Mouse (Mus musculus): Measurements from ENCODE around the gene Pou2f2.
A peak's percentile ranks its signal among the peaks of the same experiment; 100 is the strongest.

The Pou2f2 gene

DNA sequence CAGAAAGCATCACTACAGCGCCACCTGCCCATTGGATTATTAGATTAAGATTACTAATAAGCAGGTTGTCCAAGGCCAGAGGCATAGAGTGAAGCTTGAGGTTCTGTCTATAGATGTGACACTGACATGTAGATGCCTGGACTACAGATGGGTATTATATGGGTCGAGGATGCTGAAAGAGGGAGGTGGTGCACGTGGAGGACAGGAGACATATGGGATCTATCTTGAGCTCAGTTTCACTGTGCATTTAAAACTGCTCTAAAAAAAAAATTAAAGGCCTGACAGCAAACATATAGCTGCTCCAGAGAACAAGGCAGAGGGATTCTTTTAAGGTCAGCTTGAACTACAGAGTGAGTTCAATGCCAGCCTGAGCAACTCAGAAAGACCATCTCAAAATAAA, 81.4 kb downstream of the Pou2f2 start:
- no peak for DNase-seq (ENCODE audit: low spot score)

GRCm38 (mm10) chr7:25089875-25090274, 89.7 kb downstream of the Pou2f2 start:
- no peak for DNase-seq (ENCODE audit: low spot score)

DNA sequence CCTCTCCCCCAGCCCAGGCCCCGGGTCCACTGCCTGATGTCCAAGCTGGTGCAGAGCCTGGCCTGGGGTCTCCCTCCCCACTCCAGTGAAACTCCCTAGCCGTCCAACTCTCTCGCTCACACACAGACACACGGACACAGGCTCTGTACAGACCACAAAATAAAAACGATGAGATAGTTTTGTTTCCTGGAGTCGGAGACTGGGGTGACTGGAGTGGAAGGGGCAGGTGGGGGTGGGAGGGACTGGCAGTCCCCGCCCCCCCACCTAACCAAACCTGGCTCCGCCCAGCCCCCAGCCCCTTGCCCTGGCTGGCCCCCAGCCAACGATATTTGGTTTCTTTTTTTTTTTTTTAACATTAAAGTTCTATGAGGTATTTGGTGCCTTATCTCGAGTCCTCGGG, 90.6 kb downstream of the Pou2f2 start:
- no peak for DNase-seq (ENCODE audit: low spot score)

GRCm38 (mm10) chr7:25088531-25088930, 91.0 kb downstream of the Pou2f2 start:
- DNase-seq (ENCODE audit: low spot score), result no peak

GRCm38 (mm10) chr7:25087972-25088371, 91.6 kb downstream of the Pou2f2 start:
- no peak for DNase-seq (ENCODE audit: low spot score)

- DNase-seq (ENCODE audit: low spot score), result no peak
Observed at GRCm38 (mm10) chr7:25087256-25087912, 92.1 kb downstream of the Pou2f2 start.

DNA sequence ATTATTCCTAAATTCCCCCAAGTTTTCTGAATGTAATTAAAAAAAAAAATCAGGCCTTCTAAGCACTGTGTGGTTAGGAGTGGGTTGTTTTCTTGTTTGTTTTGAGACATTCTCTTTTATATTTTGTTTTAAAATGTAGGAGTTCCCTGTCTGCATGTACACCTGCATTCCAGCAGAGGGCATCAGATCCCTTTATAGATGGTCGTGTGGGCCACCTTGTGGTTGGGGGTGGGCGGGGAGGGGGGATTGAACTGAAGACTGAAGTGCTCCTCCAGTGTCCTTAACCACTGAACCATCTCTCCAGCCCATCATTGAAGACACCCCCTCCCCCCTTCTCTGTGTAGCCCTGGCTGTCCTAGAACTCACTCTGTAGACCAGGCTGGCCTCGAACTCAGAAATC, 92.9 kb downstream of the Pou2f2 start:
- DNase-seq (ENCODE audit: low spot score), result no peak

DNA sequence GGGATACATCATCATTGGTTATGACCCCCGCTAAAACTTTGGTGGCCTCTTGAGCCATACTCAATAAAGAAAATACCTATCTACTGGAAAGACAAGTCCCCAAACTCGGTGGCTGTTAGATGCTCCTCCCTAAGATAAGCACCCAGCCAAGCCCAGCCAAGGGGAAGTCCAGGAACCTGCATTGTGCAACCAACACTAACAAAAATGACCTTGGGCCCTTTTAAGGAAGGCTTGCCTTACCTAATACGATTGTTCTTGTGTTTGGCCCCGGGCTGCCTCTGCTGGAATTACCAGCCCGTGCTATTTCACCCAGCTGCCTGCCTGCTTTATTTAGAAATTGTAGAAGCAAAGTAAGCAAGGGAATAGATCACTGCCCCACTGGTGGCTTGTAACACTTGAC, 94.9 kb downstream of the Pou2f2 start:
- DNase-seq (ENCODE audit: low spot score), result no peak

- no peak for DNase-seq (ENCODE audit: low spot score)
Observed at GRCm38 (mm10) chr7:25082510-25082909, 97.0 kb downstream of the Pou2f2 start.

DNA sequence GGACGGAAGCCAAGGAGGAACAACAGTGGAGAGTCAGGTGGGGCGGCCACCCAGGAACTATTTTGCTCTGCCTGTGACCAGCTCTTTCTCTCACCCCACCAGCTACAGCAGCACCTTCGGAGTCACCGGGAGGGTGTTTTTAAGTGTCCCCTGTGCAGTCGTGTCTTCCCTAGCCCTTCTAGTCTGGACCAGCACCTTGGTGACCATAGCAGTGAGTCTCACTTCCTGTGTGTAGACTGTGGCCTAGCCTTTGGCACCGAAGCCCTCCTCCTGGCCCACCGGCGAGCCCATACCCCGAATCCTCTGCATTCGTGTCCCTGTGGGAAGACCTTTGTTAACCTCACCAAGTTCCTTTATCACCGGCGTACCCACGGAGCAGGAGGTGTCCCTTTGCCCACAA, 99.1 kb downstream of the Pou2f2 start:
- DNase-seq (ENCODE audit: low spot score), result no peak

DNA sequence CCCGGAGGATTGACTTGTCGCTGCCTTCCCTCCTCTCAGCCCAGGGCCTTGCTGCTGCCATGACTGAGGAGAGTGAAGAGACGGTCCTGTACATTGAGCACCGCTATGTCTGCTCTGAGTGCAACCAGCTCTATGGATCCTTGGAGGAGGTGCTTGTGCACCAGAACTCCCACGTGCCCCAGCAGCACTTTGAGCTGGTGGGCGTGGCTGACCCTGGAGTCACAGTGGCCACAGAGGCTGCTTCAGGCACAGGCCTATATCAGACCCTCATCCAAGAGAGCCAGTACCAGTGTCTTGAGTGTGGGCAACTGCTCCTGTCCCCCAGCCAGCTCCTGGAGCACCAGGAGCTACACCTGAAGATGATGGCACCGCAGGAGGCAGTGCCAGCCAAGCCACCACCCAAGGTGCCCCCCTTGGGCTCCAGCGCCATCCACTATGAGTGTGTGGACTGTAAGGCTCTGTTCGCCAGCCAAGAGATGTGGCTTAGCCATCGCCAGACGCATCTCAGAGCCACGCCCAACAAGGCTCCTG, 100.0 kb downstream of the Pou2f2 start:
- no peak for DNase-seq (ENCODE audit: low spot score)

- DNase-seq (ENCODE audit: low spot score), result no peak
Observed at GRCm38 (mm10) chr7:25077414-25077755, 102.1 kb downstream of the Pou2f2 start.

DNA sequence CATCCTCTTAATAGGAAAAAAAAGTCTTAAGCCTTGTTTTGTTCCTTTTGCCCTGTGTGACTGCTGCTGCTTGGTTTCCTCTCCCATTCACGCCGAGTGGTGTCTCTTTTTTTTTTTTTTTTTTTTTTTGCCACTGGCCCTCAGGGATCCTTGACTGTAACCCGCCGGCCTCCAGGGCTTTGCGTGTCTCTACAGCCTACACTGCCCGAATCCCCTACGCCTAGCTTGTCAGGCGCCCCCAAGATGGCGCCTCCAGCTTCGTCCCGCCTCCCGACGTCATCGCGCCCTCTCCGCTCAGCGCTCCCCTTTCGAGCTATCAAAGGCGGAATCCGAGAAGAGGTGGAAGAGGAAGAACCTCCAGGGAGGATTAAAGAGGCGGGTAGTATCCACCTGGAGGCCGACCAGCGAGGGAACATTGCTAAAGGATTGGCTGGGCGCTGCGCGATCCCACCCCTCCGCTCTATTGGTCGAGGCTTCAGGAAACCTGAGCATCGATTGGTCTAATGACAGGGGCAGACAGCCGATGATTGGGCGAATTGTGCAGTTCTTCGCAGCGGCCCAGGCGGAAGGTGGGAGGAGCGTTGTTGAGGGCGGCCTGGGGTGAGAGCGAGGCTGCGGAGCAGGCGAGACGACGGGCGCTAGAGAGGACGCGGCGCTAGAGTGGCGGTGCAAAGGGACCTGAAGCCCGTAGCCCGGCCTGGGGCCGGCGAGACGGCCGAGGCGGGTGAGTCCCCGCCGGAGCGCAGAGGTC, 102.7 kb downstream of the Pou2f2 start:
- DNase-seq (ENCODE audit: low spot score), result peak; percentile 95

DNA sequence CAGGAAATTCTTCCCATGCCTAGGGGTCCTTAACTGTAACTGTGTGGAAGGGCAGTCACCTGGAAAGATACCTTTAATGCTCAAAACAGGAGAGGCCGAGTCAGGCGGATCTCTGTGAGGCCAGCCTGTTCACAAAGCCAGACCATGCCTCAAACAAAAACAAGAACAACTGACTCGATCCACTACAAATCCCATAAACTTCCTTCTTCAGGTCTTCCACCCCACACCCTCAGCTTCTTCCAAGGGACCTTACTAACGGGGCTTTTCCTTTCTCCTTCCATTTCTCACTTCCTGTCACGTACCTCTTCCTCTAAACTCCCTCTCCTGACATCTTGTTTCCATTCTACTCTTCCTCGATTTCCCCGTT, 103.2 kb downstream of the Pou2f2 start:
- no peak for DNase-seq (ENCODE audit: low spot score)

DNA sequence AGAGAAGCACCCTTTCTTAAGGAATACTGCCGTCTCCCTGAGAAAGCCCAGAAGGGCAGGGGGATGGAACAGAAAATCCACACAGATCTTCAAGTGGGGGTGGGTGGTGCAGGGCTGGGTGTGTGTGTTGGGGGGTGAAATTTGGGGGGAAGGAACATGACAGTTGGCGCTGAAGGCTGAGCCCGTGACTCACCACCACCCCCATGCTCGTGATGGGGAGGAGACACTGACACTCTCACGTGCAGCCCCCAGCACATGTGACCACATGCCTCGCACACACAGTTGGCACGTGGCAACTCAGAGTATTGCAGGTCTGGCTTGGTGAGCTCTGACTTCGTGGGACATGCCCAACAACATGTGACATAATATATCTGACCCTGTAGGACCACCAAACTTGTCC, 105.6 kb downstream of the Pou2f2 start:
- DNase-seq (ENCODE audit: low spot score), result no peak

DNA sequence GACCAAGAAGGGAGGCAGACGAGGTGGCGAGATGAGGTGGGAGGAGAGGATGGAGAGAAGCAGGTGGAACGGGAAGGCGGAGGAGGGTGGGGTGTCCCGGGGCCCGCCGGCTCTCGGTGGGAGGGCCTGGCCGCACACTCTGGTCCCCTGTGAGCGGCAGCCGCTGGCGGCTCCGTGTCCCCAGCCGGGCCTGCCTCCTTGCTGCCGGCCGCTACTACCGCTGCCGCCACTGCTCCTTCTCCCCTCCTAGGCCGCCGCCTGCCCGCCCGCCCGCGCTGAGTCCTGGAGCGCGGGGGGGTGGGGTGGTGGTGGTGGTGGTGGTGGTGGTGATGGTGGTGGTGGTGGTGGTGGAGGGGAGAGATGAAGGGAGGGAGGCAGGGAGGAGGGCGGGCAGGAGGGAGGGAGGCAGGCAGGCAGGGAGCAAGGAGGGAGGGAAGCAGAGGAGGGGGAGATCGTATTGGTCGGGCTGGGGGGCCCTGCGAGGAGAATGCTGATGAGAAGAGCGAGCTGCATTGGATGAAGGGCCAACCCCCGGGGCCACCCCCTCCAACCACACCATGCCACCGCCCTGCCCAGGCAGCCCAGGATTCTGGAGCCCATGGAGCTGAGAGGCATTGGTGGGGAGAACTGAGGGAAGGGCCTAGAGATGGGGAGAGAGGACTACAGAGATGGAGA, 106.7 kb downstream of the Pou2f2 start:
- peak; percentile 67 for DNase-seq (ENCODE audit: low spot score)

GRCm38 (mm10) chr7:25071979-25072715, 107.4 kb downstream of the Pou2f2 start, which contains the start of the genes Grik5 and Zfp574:
Gene Grik5, minus strand, starts transcription at chr7:25072346.
Gene Zfp574, plus strand, starts transcription at chr7:25072567.
- DNase-seq (ENCODE audit: low spot score), result peak; percentile 60

- no peak for DNase-seq (ENCODE audit: low spot score)
Observed at GRCm38 (mm10) chr7:25068724-25069123, 110.8 kb downstream of the Pou2f2 start.

DNA sequence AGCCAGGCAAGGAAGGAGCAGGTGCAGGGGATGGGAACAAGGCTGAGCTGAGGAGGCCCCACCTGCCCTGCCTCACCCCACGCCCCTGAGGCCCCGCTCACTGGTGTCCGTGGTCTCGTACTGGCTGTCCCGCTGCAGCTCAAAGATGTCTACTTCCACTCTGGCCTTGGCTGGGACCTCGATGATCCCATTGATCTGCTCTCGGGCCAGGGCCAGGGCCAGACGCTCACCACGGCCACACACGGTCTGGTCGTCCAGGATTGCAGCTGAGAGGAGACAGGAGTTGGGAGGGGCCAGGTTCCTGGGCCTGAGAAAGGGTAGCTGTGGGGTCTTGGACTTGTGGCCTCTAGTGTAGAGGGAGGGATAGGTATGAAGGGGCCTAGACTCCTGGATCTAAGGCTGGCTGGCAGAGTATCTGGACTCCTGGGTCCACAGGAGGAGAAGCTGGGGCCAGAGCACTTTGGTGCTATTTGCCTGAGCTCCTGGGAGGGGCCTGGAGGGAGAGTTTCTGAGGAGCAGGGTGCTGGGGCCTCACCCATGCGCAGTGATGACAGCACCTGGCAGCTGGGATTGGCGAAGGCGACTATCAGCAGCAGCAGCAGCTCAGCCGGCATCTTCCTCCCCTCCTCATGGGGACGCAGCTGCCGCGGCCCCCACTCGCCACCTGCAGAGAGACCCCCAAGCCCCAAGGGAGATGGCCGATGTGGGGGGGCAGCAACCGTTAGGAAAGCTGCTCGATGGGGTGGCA, 111.4 kb downstream of the Pou2f2 start:
- DNase-seq (ENCODE audit: low spot score), result no peak

GRCm38 (mm10) chr7:25067338-25067737, 112.2 kb downstream of the Pou2f2 start:
- no peak for DNase-seq (ENCODE audit: low spot score)

DNA sequence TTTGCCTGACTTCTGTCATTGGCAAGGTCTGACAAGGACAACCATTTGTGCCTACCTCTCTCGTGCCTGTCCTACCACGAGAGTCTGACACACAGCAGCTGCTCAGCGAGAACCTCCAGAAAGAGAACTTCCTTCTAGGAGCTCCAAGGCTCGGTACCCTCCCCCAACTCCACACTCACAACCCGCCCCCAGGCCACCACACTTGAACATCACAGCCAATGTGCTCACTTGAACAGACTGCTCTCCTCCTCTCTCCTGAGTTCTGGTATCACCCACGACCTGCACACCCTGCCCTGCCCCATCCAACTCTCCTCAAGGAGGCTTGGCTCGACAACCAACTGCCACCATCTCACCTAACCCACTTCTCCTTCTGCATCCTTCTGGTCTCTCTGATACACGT, 115.6 kb downstream of the Pou2f2 start:
- no peak for DNase-seq (ENCODE audit: low spot score)

DNA sequence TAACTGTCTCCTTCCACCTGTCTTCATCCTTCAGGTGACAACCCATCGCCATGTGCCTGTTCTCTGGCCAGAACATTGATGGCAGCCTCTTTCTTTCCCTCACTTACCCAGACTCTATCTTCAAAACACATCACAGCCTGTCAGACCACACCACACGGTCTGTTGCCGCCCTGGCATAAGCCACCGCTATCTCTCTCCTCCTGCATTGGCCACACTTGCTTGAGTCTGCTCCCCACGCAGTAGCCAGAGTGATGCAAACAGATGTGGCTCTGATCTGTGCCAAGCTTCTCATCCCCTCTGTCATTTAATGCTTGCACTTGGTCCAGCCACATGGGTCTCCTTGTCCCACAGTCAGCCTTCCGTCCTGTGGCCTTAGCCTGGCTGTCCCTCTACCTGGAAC, 116.2 kb downstream of the Pou2f2 start:
- DNase-seq (ENCODE audit: low spot score), result no peak
